Mouse (Mus musculus) hindbrain, postnatal 0 days (tissue): ENCODE measurements at regions not wholly inside any gene's neighbourhood (a gene's known extent, or its start where the extent isn't known, plus 50 kb on each side); places are given as distances from the start of the nearest gene placed in this dataset.

Source experiments
- ATAC-seq: fragments of 200-750 bp; cut with Nextera tagmentation; 2 replicates; pipeline ENCODE4 v1.8.0; 2017; ENCODE audit warnings: mild to moderate bottlenecking, moderate TSS enrichment, moderate library complexity
- DNase-seq: peaks from one replicate; pipeline ENCODE4 v3.0.0-alpha.2; 2015; ENCODE audit warnings: low spot score
- H3K27ac ChIP-seq: fragments of 300-500 bp; sonication (generic); 2 replicates; pipeline ENCODE4 v1.5.1; 2014; ENCODE audit warnings: mild to moderate bottlenecking
- H3K27me3 ChIP-seq: fragments of 300-500 bp; sonication (generic); 2 replicates; pipeline ENCODE4 v1.6.1; 2014; ENCODE audit warnings: low read length, mixed read lengths; ENCODE audit not compliant: insufficient read depth
- H3K36me3 ChIP-seq: fragments of 300-500 bp; sonication (generic); 2 replicates; pipeline ENCODE4 v1.6.1; 2014; ENCODE audit warnings: low read length, mixed read lengths; ENCODE audit not compliant: insufficient read depth
- H3K4me1 ChIP-seq: fragments of 300-500 bp; sonication (generic); 2 replicates; pipeline ENCODE4 v1.6.1; 2014; ENCODE audit warnings: antibody characterized with exemption, low read length, mixed read lengths; ENCODE audit not compliant: insufficient read depth
- H3K4me2 ChIP-seq: fragments of 300-500 bp; sonication (generic); 2 replicates; pipeline ENCODE4 v1.6.1; 2014; ENCODE audit warnings: low read depth, mild to moderate bottlenecking, low read length, moderate library complexity, mixed read lengths
- H3K4me3 ChIP-seq: fragments of 300-500 bp; sonication (generic); 2 replicates; pipeline ENCODE4 v1.5.1; 2014; ENCODE audit warnings: low read length
- H3K9ac ChIP-seq: fragments of 300-500 bp; sonication (generic); replicated peaks from 2 replicates; pipeline ENCODE4 v1.6.1; 2014; ENCODE audit warnings: mild to moderate bottlenecking, low read length, moderate library complexity, mixed read lengths
- H3K9me3 ChIP-seq: fragments of 300-500 bp; sonication (generic); 2 replicates; pipeline ENCODE4 v1.6.1; 2016; ENCODE audit warnings: low read length, mixed read lengths
- CTCF ChIP-seq: IDR thresholded peaks from 2 replicates; pipeline ENCODE4 v1.5.1; 2016; ENCODE audit warnings: antibody characterized with exemption, control low read depth, low read depth
- WGBS: fragments of 180-500 bp; shearing (Covaris S2); extraction: QIAGEN DNeasy Blood & Tissue Kit; methylation state at CpG from one replicate; pipeline ENCODE4 v1.1.7; 2014; 5-methylcytosine and 5-hydroxymethylcytosine counted together

DNA sequence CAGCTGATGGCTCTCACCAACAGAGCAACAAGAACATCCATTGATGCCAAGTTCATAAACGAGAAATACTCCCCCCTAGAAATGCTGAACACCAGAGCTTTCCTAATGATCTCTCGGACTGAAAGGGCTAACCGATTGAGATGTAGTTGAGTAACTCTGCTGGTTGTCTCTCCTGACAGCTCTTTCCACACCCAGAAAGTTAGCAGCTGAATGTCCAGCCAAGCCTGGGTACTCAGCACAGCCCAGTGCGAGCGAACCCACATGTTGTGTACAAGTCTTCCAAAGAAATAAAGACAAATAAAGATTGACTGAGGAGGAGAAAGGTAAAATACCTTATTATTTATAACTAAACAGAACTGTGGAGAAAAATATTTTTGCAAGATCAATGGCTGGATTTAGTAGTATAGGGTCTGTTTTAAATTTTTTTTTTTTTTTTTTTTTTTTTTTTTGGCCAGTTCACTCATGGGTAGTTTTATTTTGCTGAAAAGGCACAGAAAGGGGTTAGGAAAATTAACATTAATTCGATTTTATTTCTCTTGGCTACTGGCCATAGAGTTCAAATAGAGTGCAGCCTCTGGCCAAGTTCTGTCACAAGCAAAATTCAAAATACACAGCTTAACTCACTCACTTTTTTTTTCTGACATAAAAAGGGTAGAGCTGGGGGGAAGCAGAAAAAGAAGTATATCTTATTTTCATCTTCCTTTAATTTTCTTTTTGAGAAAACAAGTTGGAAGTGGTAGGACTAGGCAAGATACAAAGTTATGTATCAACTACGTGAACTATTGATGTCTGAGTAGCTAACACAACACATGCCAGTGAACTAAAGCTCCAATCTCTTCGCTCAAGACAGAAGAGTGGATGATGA is 261.2 kb upstream of the Npvf start:
- WGBS = 71% methylated on average over 8 of the region's 8 CpGs
- no peak for DNase-seq

DNA sequence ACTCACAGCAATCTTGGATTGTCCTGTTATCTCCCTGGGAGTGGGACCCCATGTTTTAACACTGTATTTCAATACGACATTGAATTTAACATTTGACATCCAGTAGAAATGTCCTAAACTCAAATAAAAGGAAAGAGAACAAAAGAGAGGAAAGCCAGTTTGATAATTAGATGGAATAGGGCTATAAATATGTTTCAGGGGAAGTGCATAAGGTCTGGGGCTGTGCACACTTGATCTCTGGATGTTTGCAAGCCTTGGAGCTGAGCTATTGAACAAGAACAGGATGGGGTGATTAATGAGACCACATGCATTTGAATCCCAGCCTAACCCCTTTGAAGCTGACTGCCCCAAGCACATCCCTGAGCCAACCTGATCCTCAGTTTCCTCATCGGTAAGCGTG is 264.0 kb upstream of the Npvf start:
- no peaks in the 10 kb centered on the region for H3K27me3 ChIP-seq
- 78% methylated on average over 3 of the region's 3 CpGs for WGBS
- TF ChIP-seq CTCF = no peak
- H3K9ac ChIP-seq = no peak overlapping the region
- DNase-seq (no peak), ATAC-seq (no peak)
- 0 out of 2 replicates have a peak, but pooled peaks cover 3% of the 10 kb centered on the region for H3K9me3 ChIP-seq
- no peaks in the 10 kb centered on the region for H3K36me3 ChIP-seq
- H3K27ac ChIP-seq = no peak overlapping the region
- no peak overlapping the region for H3K4me2 ChIP-seq
- no peaks in the 10 kb centered on the region for H3K4me1 ChIP-seq
- H3K4me3 ChIP-seq = no peak overlapping the region

More for the DNA sequence above, 261.2 kb upstream of the Npvf start:
- no peak for TF ChIP-seq CTCF
- ATAC-seq = no peak
- H3K27me3 ChIP-seq = no peaks in the 10 kb centered on the region
- H3K9ac ChIP-seq = no peak overlapping the region
- H3K4me3 ChIP-seq = no peak overlapping the region
- H3K27ac ChIP-seq = no peak overlapping the region
- no peaks in the 10 kb centered on the region for H3K4me1 ChIP-seq
- no peaks in the 10 kb centered on the region for H3K36me3 ChIP-seq
- no peak overlapping the region for H3K4me2 ChIP-seq
- 0 out of 2 replicates have a peak, but pooled peaks cover 3% of the 10 kb centered on the region for H3K9me3 ChIP-seq

DNA sequence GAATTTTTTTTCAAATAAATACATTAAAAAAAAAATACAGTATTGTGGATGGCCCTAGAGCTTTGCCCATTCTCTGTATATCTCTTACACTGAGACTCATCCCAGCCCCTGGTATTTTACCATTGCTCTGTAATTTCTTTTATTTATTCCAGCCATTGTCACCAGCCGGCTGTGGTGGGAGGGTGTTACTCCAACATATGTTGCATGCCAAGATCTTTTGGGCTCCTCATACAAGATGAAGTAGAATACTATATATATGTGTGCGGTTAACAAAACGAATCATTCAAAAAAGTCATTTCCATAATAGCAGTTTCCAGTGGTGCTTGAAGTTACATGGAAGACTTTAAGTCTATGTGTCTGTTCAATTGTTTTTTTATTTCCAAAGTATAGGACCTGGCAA is 268.0 kb upstream of the Npvf start:
- Histone ChIP-seq H3K9me3 (no peaks in the 10 kb centered on the region), H3K4me3 (no peak overlapping the region), H3K36me3 (no peaks in the 10 kb centered on the region)

DNA sequence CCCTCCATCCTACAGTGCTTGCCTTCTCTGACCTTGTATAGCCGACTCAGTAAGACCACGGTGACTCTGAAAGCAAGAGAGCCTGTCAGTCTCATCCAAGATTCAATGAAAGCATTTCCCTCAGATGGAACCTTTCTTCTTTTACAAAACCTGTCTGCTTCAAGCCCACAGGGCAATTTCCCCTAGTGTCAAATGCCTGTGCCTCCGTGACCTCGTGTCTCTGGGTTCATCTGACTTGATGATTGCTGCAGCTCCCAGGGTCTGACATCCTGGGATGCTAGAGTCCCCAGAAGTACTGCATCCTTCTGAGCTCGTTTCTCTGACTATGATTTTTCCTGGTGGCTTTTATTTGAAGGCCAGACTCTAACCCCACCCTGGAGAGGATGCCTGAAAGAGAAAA is 270.3 kb upstream of the Npvf start:
- H3K4me2 ChIP-seq = no peak overlapping the region
- TF ChIP-seq CTCF = no peak
- no peaks in the 10 kb centered on the region for H3K4me1 ChIP-seq
- no peak overlapping the region for H3K27ac ChIP-seq
- no peaks in the 10 kb centered on the region for H3K27me3 ChIP-seq
- no peak for DNase-seq
- no peaks in the 10 kb centered on the region for H3K36me3 ChIP-seq
- H3K4me3 ChIP-seq = no peak overlapping the region
- ATAC-seq = no peak
- H3K9ac ChIP-seq = no peak overlapping the region
- 34% methylated on average over 5 of the region's 5 CpGs for WGBS
- no peaks in the 10 kb centered on the region for H3K9me3 ChIP-seq

More for the DNA sequence above, 268.0 kb upstream of the Npvf start:
- WGBS = 87% methylated on average over 3 of the region's 3 CpGs
- H3K27me3 ChIP-seq = no peaks in the 10 kb centered on the region
- ATAC-seq (no peak), DNase-seq (no peak)
- TF ChIP-seq CTCF = no peak
- H3K4me1 ChIP-seq = no peaks in the 10 kb centered on the region
- no peak overlapping the region for H3K27ac ChIP-seq
- no peak overlapping the region for H3K4me2 ChIP-seq
- no peak overlapping the region for H3K9ac ChIP-seq

DNA sequence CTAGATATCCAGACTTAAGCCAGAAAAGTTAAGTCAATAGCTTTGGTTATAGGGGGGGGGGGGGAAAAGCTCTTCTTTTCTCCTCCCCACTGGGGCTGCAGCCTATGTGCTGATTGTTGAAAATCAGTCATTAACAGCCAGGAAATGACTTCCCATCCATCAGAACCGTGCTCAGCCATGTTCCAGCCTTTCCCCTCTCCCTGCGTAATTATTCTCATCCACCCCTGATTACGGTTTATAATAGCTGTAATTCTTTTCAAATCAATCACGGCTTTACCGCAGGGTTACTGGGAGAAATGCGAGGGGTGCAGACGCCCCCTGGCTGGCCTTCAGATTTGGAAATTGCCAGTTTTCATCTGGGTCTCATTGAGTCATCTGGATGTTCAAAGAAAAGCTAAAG is 270.8 kb upstream of the Npvf start:
- no peak overlapping the region for H3K27ac ChIP-seq
- ATAC-seq = no peak
- no peaks in the 10 kb centered on the region for H3K9me3 ChIP-seq
- 22% methylated on average over 7 of the region's 7 CpGs for WGBS
- H3K4me3 ChIP-seq = no peak overlapping the region
- H3K4me1 ChIP-seq = no peaks in the 10 kb centered on the region
- no peak overlapping the region for H3K4me2 ChIP-seq
- no peaks in the 10 kb centered on the region for H3K27me3 ChIP-seq
- no peaks in the 10 kb centered on the region for H3K36me3 ChIP-seq
- no peak for DNase-seq
- no peak for TF ChIP-seq CTCF
- no peak overlapping the region for H3K9ac ChIP-seq

DNA sequence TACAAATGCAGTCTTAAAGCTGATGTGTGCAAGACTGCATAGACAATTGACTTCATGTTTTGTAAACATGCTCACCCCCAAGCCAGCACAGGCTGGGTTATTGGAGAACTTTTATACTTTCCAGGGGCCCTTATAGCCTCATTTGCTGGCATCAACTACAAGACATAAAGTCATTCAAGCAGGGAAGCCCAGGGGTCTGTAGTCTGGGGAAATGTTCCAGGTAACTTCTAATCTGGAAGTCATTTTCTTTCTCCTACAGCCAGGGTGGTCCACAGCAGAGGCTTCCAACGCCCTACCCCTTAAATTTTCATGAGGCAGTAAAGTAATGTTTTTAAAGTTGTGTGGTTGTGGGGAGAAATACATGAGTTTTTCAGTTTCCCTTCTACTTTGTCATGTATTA is 272.1 kb upstream of the Npvf start:
- Histone ChIP-seq H3K4me2 (no peak overlapping the region), H3K4me3 (no peak overlapping the region), H3K36me3 (no peaks in the 10 kb centered on the region), H3K9me3 (no peaks in the 10 kb centered on the region), H3K9ac (no peak overlapping the region), H3K4me1 (no peaks in the 10 kb centered on the region), H3K27ac (no peak overlapping the region), H3K27me3 (no peaks in the 10 kb centered on the region)
- no peak for DNase-seq
- ATAC-seq = no peak
- 75% methylated on average over 1 of the region's 1 CpGs for WGBS
- no peak for TF ChIP-seq CTCF

DNA sequence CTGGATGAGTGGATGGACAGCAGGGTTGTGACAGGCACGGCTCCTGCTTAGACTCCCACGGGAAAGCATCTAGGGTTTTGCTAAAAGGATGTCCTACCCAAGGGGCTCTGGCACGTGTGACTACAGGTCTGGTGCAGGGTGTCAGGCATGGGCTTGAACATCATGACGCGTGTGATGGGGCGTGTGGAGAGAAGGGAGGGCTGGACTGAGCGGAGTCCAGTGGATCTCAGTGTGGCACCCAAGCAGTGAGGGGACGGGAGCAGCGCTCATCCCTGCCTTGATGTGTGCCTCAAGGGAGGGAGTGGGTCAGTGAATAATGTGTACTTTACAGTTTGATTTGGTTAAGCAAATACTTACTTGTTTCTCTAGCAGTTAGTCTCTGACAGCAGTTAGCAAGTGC is 275.3 kb upstream of the Npvf start:
- Histone ChIP-seq H3K9me3 (no peaks in the 10 kb centered on the region), H3K9ac (no peak overlapping the region), H3K27ac (no peak overlapping the region), H3K36me3 (no peaks in the 10 kb centered on the region), H3K4me2 (no peak overlapping the region), H3K4me3 (no peak overlapping the region), H3K27me3 (no peaks in the 10 kb centered on the region), H3K4me1 (peaks cover 6% of the 10 kb centered on the region; the same call in 1 of the 2 replicates)
- ATAC-seq (no peak), DNase-seq (no peak)
- WGBS = 75% methylated on average over 9 of the region's 9 CpGs
- TF ChIP-seq CTCF = no peak
